Mouse (Mus musculus): ENCODE measurements around the gene Pnpla1.
"Not testable (repeated sequence)": the region's sequence is repeated elsewhere in the genome, so short reads cannot be mapped to it uniquely, and the experiment has no call there.

Gene Pnpla1

GRCm38 (mm10) chr17:28858205-28858604 lies at the start of gene Pnpla1:
TSS of gene Pnpla1 (plus strand) at chr17:28858411.
- DNase-seq (ENCODE audit: low read depth, low spot score) = peak; percentile 95

GRCm38 (mm10) chr17:28808714-28809113 lies 49.5 kb upstream of the Pnpla1 start:
- no peak for DNase-seq (ENCODE audit: low read depth, low spot score)

GRCm38 (mm10) chr17:28809175-28809831 lies 48.9 kb upstream of the Pnpla1 start:
- DNase-seq (ENCODE audit: low read depth, low spot score) = no peak

GRCm38 (mm10) chr17:28812345-28812744 lies 45.9 kb upstream of the Pnpla1 start:
- DNase-seq (ENCODE audit: low read depth, low spot score) = no peak

GRCm38 (mm10) chr17:28814529-28815097 lies 43.6 kb upstream of the Pnpla1 start:
- DNase-seq (ENCODE audit: low read depth, low spot score) = peak; percentile 57

- no peak for DNase-seq (ENCODE audit: low read depth, low spot score)
These were observed 42.7 kb upstream of the Pnpla1 start for GRCm38 (mm10) chr17:28815384-28816004.

GRCm38 (mm10) chr17:28816326-28816725 lies 41.9 kb upstream of the Pnpla1 start:
- DNase-seq (ENCODE audit: low read depth, low spot score) = not testable (repeated sequence)

GRCm38 (mm10) chr17:28816875-28817811 lies 41.1 kb upstream of the Pnpla1 start:
- no peak for DNase-seq (ENCODE audit: low read depth, low spot score)

- DNase-seq (ENCODE audit: low read depth, low spot score) = no peak
These were observed 38.0 kb upstream of the Pnpla1 start for GRCm38 (mm10) chr17:28820189-28820588.

- no peak for DNase-seq (ENCODE audit: low read depth, low spot score)
These were observed 35.0 kb upstream of the Pnpla1 start for GRCm38 (mm10) chr17:28823004-28823745.

GRCm38 (mm10) chr17:28823749-28824148 lies 34.5 kb upstream of the Pnpla1 start:
- no peak for DNase-seq (ENCODE audit: low read depth, low spot score)

- DNase-seq (ENCODE audit: low read depth, low spot score) = no peak
These were observed 33.3 kb upstream of the Pnpla1 start for GRCm38 (mm10) chr17:28824896-28825295.

- no peak for DNase-seq (ENCODE audit: low read depth, low spot score)
These were observed 32.7 kb upstream of the Pnpla1 start for GRCm38 (mm10) chr17:28825359-28826041.

GRCm38 (mm10) chr17:28827665-28828231 lies 30.5 kb upstream of the Pnpla1 start:
- DNase-seq (ENCODE audit: low read depth, low spot score) = no peak

- DNase-seq (ENCODE audit: low read depth, low spot score) = no peak
These were observed 29.1 kb upstream of the Pnpla1 start for GRCm38 (mm10) chr17:28829120-28829519.

GRCm38 (mm10) chr17:28831065-28831464 lies 27.1 kb upstream of the Pnpla1 start:
- DNase-seq (ENCODE audit: low read depth, low spot score) = no peak

- peak; percentile 39 for DNase-seq (ENCODE audit: low read depth, low spot score)
These were observed 26.2 kb upstream of the Pnpla1 start for GRCm38 (mm10) chr17:28832040-28832439.

- no peak for DNase-seq (ENCODE audit: low read depth, low spot score)
These were observed 25.3 kb upstream of the Pnpla1 start for GRCm38 (mm10) chr17:28832875-28833274.

GRCm38 (mm10) chr17:28834676-28835075 lies 23.5 kb upstream of the Pnpla1 start:
- DNase-seq (ENCODE audit: low read depth, low spot score) = no peak

GRCm38 (mm10) chr17:28837840-28838239 lies 20.4 kb upstream of the Pnpla1 start:
- no peak for DNase-seq (ENCODE audit: low read depth, low spot score)
